Mouse (Mus musculus) Patski (cell line): ENCODE measurements at regions not wholly inside any gene's neighbourhood (a gene's known extent, or its start where the extent isn't known, plus 50 kb on each side); places are given as distances from the start of the nearest gene placed in this dataset.

Source experiments
- ATAC-seq: fragments of 100-300 bp; one replicate; pipeline ENCODE4 v1.8.0; 2021
- CTCF ChIA-PET: fragments of 350-600 bp; sonication (Branson Sonifier 250); formaldehyde crosslinking; loops from one replicate; lab custom pipeline; 2022; ENCODE audit warnings: inconsistent platforms; lab: Charles Lee
- POLR2A ChIA-PET: fragments of 350-600 bp; sonication (Branson Sonifier 250); formaldehyde crosslinking; loops from one replicate; lab custom pipeline; 2022; ENCODE audit warnings: antibody characterized with exemption, inconsistent platforms; lab: Charles Lee
- DNase-seq: peaks from one replicate; pipeline ENCODE4 v3.0.0-alpha.2; 2011; ENCODE audit warnings: low read depth, low spot score
- H3K27me3 ChIP-seq: fragments of 371-371 bp; one replicate; pipeline ENCODE4 v1.5.1; 2021
- CTCF ChIP-seq: fragments of 100-300 bp; IDR thresholded peaks from one replicate; pipeline ENCODE4 v1.5.1; 2021
- in situ Hi-C: fragments of 300-500 bp; cut with MboI; formaldehyde crosslinking; loops from 3 replicates; pipeline ENCODE4 v1.11.1; 2018; ENCODE audit warnings: low pct_unique_long_range_greater_than_20kb, mixed read lengths

- no peak for TF ChIP-seq CTCF
- no peak for DNase-seq
- POLR2A ChIA-PET = no interaction called here
- CTCF ChIA-PET = interaction anchor here (1.3 kb wide), 1 partner anchor 15 kb away, joined by 4 read pairs; no protein-coding TSS in a partner anchor
- in situ Hi-C loops = no loop called here
- H3K27me3 ChIP-seq = no peaks in the 10 kb centered on the region
- no peak for ATAC-seq
These were observed 312.8 kb downstream of the Ttll7 start for GRCm38 (mm10) chr3:147164931-147165330.

GRCm38 (mm10) chr3:147166555-147166954, 314.4 kb downstream of the Ttll7 start:
- no peak for TF ChIP-seq CTCF
- POLR2A ChIA-PET = no interaction called here
- ATAC-seq = no peak

GRCm38 (mm10) chr3:147169215-147169614, 317.0 kb downstream of the Ttll7 start:
- TF ChIP-seq CTCF = no peak
- ATAC-seq (no peak), DNase-seq (no peak)
- ChIA-PET CTCF (no interaction called here), POLR2A (no interaction called here)
- no peaks in the 10 kb centered on the region for H3K27me3 ChIP-seq
- in situ Hi-C loops = no loop called here

More at GRCm38 (mm10) chr3:147166555-147166954, 314.4 kb downstream of the Ttll7 start:
- CTCF ChIA-PET = interaction anchor here (1.0 to 1.1 kb wide), 2 partner anchors 10 to 22 kb away, joined by 4 read pairs; no protein-coding TSS in a partner anchor
- in situ Hi-C loops = no loop called here
- DNase-seq = no peak
- H3K27me3 ChIP-seq = no peaks in the 10 kb centered on the region

- DNase-seq (no peak), ATAC-seq (no peak)
- in situ Hi-C loops = no loop called here
- no peak for TF ChIP-seq CTCF
- no peaks in the 10 kb centered on the region for H3K27me3 ChIP-seq
- CTCF ChIA-PET = no interaction called here
- POLR2A ChIA-PET = no interaction called here
These were observed 317.9 kb downstream of the Ttll7 start for GRCm38 (mm10) chr3:147170106-147170505.

GRCm38 (mm10) chr3:147178746-147179145, 326.6 kb downstream of the Ttll7 start:
- POLR2A ChIA-PET = no interaction called here
- in situ Hi-C loops = no loop called here
- no peaks in the 10 kb centered on the region for H3K27me3 ChIP-seq
- CTCF ChIA-PET = interaction anchor here (1.7 to 1.9 kb wide), 3 partner anchors 10 to 37 kb away, joined by 4 to 7 read pairs (median 4); no protein-coding TSS in a partner anchor
- ATAC-seq (no peak), DNase-seq (no peak)
- no peak for TF ChIP-seq CTCF

- TF ChIP-seq CTCF = no peak
- ATAC-seq (no peak), DNase-seq (no peak)
- in situ Hi-C loops = no loop called here
- POLR2A ChIA-PET = no interaction called here
- H3K27me3 ChIP-seq = no peaks in the 10 kb centered on the region
- CTCF ChIA-PET = interaction anchor here (1.5 to 1.6 kb wide), 2 partner anchors 13 to 90 kb away, joined by 3 read pairs; no protein-coding TSS in a partner anchor
These were observed 328.5 kb downstream of the Ttll7 start for GRCm38 (mm10) chr3:147180711-147181110.

DNA sequence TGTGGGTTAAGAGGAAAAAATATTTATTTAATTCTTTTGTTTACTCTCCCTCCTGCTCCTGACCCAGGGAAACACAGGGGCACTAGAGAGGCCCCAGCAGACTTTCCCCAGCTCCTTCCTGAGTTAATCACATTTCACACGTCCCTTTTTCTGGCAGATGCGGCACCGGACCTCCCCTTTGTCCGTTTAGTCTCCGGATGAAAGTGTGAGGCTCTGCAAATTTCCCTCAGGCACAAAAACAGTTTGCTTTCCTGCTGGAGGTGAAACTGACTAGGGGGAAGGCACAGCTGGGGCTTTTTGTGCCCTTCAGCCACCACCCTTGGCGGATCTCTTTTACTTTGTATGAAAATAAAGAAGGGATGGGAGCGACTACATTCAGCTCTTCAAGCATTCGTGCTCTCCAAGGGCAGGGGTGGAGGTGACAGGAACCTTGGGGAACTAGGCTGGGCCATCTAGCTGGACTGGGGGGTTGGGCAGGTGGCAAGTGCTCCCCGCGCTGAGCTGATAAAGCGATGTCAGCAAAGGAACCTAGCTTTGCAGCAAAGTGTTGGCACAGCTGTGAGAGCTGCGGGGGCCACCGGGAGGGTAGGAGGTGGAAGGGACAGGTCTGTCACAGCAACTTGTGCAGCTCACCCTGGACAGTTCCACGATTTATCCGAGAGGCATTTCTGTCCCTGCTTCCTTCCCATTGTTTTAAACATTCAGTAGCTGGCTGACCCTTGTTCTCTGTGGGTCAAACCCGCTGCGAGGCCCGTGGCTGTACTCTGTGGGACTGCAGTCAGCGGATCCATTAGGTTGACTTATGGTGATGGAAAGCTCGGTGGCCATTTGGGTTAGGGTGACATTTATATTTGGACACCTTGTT, 329.6 kb downstream of the Ttll7 start:
- H3K27me3 ChIP-seq = no peaks in the 10 kb centered on the region
- no peak for TF ChIP-seq CTCF
- no peak for ATAC-seq
- no peak for DNase-seq
- in situ Hi-C loops = no loop called here
- CTCF ChIA-PET = interaction anchor here (1.1 to 1.6 kb wide), 4 partner anchors 8 to 91 kb away, joined by 3 read pairs; no protein-coding TSS in a partner anchor
- POLR2A ChIA-PET = no interaction called here

DNA sequence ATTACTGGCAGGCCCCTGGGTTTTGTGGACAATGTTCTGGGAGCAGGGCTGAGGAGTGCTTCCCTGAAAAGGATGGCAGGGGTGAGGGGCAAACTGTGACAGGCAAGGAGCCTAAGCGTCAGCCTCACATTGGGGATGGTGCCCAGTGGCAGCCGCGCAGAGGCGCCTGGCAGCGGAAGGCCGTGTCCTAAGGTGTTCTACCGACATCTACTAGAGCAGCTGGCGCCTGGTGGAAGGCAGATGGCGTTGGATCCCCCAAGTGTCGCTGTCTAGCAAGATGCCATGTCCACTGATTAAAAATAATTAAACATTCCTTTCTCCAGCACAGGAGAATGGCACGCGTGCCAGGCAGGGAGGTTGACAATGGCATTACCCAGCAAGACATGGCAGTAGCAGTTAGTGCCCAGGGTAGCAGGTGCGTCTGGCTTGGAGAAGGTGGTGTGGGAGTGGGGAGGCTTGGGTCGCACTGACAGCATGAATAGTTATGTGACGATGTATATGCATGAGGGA, 330.3 kb downstream of the Ttll7 start:
- ATAC-seq = no peak

GRCm38 (mm10) chr3:147183656-147184290, 331.6 kb downstream of the Ttll7 start:
- ChIA-PET POLR2A (no interaction called here), CTCF (no interaction called here)
- in situ Hi-C loops = no loop called here
- DNase-seq (peak; percentile 64), ATAC-seq (peak; percentile 87)
- TF ChIP-seq CTCF = no peak
- H3K27me3 ChIP-seq = no peaks in the 10 kb centered on the region

More for the DNA sequence above, 330.3 kb downstream of the Ttll7 start:
- in situ Hi-C loops = no loop called here
- TF ChIP-seq CTCF = no peak
- CTCF ChIA-PET = interaction anchor here (1.1 to 1.5 kb wide), 3 partner anchors 9 to 25 kb away, joined by 3 read pairs; no protein-coding TSS in a partner anchor
- POLR2A ChIA-PET = no interaction called here
- DNase-seq = no peak
- no peaks in the 10 kb centered on the region for H3K27me3 ChIP-seq

DNA sequence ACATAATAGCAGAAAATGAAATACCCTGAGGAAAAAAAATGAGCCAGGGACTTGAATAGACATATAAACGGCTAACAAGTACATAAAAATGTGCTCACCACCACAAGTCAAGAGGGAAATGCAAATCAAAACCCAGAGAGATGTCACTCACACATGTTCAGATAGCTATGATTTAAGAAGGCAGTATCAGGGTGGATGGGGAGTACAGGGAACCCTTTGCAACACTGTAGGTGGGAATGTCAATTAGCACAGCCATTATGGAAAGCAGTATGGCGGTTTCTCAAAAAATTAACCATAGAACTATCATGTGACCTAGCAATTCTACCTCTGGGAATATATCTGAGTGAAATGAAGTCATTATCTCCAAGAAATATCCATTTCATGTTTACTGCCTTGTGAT, 337.6 kb downstream of the Ttll7 start:
- POLR2A ChIA-PET = no interaction called here
- H3K27me3 ChIP-seq = no peaks in the 10 kb centered on the region
- DNase-seq (no peak), ATAC-seq (no peak)
- in situ Hi-C loops = loop anchor here (10.0 kb wide), 2 partner anchors 815 to 1795 kb away; no protein-coding TSS in a partner anchor
- TF ChIP-seq CTCF = no peak
- CTCF ChIA-PET = no interaction called here
